Mouse (Mus musculus) right cerebral cortex, postnatal 36 days (tissue): ENCODE results near the gene Coro1c.
A peak's percentile ranks its signal among the peaks of the same experiment; 100 is the strongest.

ENCODE experiments used
- DNase-seq, 2 experiments: peaks; one replicate each; pipeline ENCODE4 v3.0.0; 2022; ENCODE audit warnings: low spot score in 2 of 2, mixed read lengths in 1 of 2

Gene Coro1c

GRCm38 (mm10) chr5:113857631-113858030 lies 50.9 kb downstream of the Coro1c start:
- no peak for DNase-seq

- no peak for DNase-seq
Observed at GRCm38 (mm10) chr5:113856631-113857030, 51.9 kb downstream of the Coro1c start.

- no peak for DNase-seq
Observed at GRCm38 (mm10) chr5:113855696-113856095, 52.9 kb downstream of the Coro1c start.

GRCm38 (mm10) chr5:113855117-113855516 lies 53.4 kb downstream of the Coro1c start:
- DNase-seq: no peak

GRCm38 (mm10) chr5:113854494-113854893 lies 54.1 kb downstream of the Coro1c start:
- peak in 1 of 2 experiments; percentile 76 for DNase-seq

- no peak for DNase-seq
Observed at GRCm38 (mm10) chr5:113853541-113853940, 55.0 kb downstream of the Coro1c start.

- DNase-seq: no peak
Observed at GRCm38 (mm10) chr5:113852463-113852862, 56.1 kb downstream of the Coro1c start.

GRCm38 (mm10) chr5:113850680-113851230 lies 57.8 kb downstream of the Coro1c start:
- DNase-seq: no peak

GRCm38 (mm10) chr5:113847636-113848035 lies 60.9 kb downstream of the Coro1c start:
- DNase-seq: no peak

GRCm38 (mm10) chr5:113846656-113847055 lies 61.9 kb downstream of the Coro1c start:
- no peak for DNase-seq

GRCm38 (mm10) chr5:113845627-113846026 lies 62.9 kb downstream of the Coro1c start:
- no peak for DNase-seq

GRCm38 (mm10) chr5:113844721-113845120 lies 63.8 kb downstream of the Coro1c start:
- no peak for DNase-seq

- DNase-seq: no peak
Observed at GRCm38 (mm10) chr5:113844106-113844505, 64.5 kb downstream of the Coro1c start.

- DNase-seq: no peak
Observed at GRCm38 (mm10) chr5:113842906-113843305, 65.7 kb downstream of the Coro1c start.

GRCm38 (mm10) chr5:113842244-113842643 lies 66.3 kb downstream of the Coro1c start:
- no peak for DNase-seq

- DNase-seq: no peak
Observed at GRCm38 (mm10) chr5:113841243-113842225, 67.0 kb downstream of the Coro1c start.

- DNase-seq: no peak
Observed at GRCm38 (mm10) chr5:113840443-113840842, 68.1 kb downstream of the Coro1c start.

GRCm38 (mm10) chr5:113836961-113837360 lies 71.6 kb downstream of the Coro1c start:
- no peak for DNase-seq

- no peak for DNase-seq
Observed at GRCm38 (mm10) chr5:113833316-113833947, 75.1 kb downstream of the Coro1c start.

- DNase-seq: no peak
Observed at GRCm38 (mm10) chr5:113832490-113832901, 76.1 kb downstream of the Coro1c start, which contains the start of gene Selplg. Gene Selplg, minus strand, starts transcription at chr5:113832644.

GRCm38 (mm10) chr5:113831741-113832140 lies 76.8 kb downstream of the Coro1c start:
- DNase-seq: no peak

- DNase-seq: no peak
Observed at GRCm38 (mm10) chr5:113830796-113831195, 77.8 kb downstream of the Coro1c start.
